Mouse (Mus musculus) adrenal gland, postnatal 25 days (tissue): ENCODE measurements around the gene Ccpg1. TPM values are rescaled to one million over a fixed set of nuclear protein-coding genes. Genes with fewer than 3 reads are reported as not detected.

ENCODE experiments used
- DNase-seq: peaks from one replicate; pipeline ENCODE4 v3.0.0; 2021; ENCODE audit warnings: mixed read lengths
- total RNA-seq: library from RNA; stranded (reverse); gene quantifications from 2 replicates; pipeline ENCODE4 v1.2.3, GENCODE M21; 2021

Gene Ccpg1
- total RNA-seq, 1 experiment from 2014 or later = 166 TPM

- no peak for DNase-seq
These were observed 10.9 kb downstream of the Ccpg1 start for GRCm38 (mm10) chr9:72996167-72996566.

- DNase-seq = no peak
These were observed 11.6 kb downstream of the Ccpg1 start for GRCm38 (mm10) chr9:72996806-72997205.

- no peak for DNase-seq
These were observed 15.3 kb downstream of the Ccpg1 start for GRCm38 (mm10) chr9:73000487-73000886.

GRCm38 (mm10) chr9:73001314-73002011 is 16.2 kb downstream of the Ccpg1 start:
- DNase-seq = no peak

- DNase-seq = peak; percentile 44
These were observed 16.9 kb downstream of the Ccpg1 start for GRCm38 (mm10) chr9:73002177-73002576.

- DNase-seq = no peak
These were observed 18.8 kb downstream of the Ccpg1 start for GRCm38 (mm10) chr9:73004076-73004475.

GRCm38 (mm10) chr9:73005106-73005505 is 19.9 kb downstream of the Ccpg1 start:
- DNase-seq = no peak

- DNase-seq = no peak
These were observed 20.9 kb downstream of the Ccpg1 start for GRCm38 (mm10) chr9:73006175-73006574.

- DNase-seq = no peak
These were observed 23.2 kb downstream of the Ccpg1 start for GRCm38 (mm10) chr9:73008384-73008783.

- DNase-seq = no peak
These were observed 27.4 kb downstream of the Ccpg1 start for GRCm38 (mm10) chr9:73012629-73013028.

- DNase-seq = no peak
These were observed 29.5 kb downstream of the Ccpg1 start for GRCm38 (mm10) chr9:73014724-73015123.

- no peak for DNase-seq
These were observed 34.6 kb downstream of the Ccpg1 start for GRCm38 (mm10) chr9:73019841-73020240.

- DNase-seq = no peak
These were observed 35.4 kb downstream of the Ccpg1 start for GRCm38 (mm10) chr9:73020566-73021097.

- DNase-seq = no peak
These were observed 40.8 kb downstream of the Ccpg1 start for GRCm38 (mm10) chr9:73025818-73026636.

- no peak for DNase-seq
These were observed 45.2 kb downstream of the Ccpg1 start for GRCm38 (mm10) chr9:73030443-73030842.

- no peak for DNase-seq
These were observed 46.2 kb downstream of the Ccpg1 start for GRCm38 (mm10) chr9:73031421-73031820.

- no peak for DNase-seq
These were observed 48.2 kb downstream of the Ccpg1 start for GRCm38 (mm10) chr9:73033406-73033805.

GRCm38 (mm10) chr9:73039222-73039945 is 54.2 kb downstream of the Ccpg1 start:
- peak; percentile 95 for DNase-seq

- DNase-seq = no peak
These were observed 54.9 kb downstream of the Ccpg1 start, which contains the start of gene Pigb for GRCm38 (mm10) chr9:73040080-73040479. TSS of gene Pigb (minus strand) at chr9:73040378.

GRCm38 (mm10) chr9:73044146-73045079 is 59.2 kb downstream of the Ccpg1 start, which contains the start of gene Rab27a:
TSS of gene Rab27a (plus strand) at chr9:73044854.
- peak; percentile 83 for DNase-seq

- no peak for DNase-seq
These were observed 60.0 kb downstream of the Ccpg1 start for GRCm38 (mm10) chr9:73045204-73045603.
